Mouse (Mus musculus) adrenal gland, adult 18-20 months (tissue): Measurements from ENCODE around the gene Tecrl. TPM values are rescaled to one million over a fixed set of nuclear protein-coding genes. Genes with fewer than 3 reads are reported as not detected.

ENCODE experiments used
- DNase-seq, 2 experiments: peaks; one replicate each; pipeline ENCODE4 v3.0.0; 2021 to 2022; ENCODE audit warnings: low spot score in 2 of 2
- long read RNA-seq, 2 experiments: library from polyadenylated mRNA; stranded (forward); transcript quantifications; one replicate each; pipeline ENCODE4 v2.0.0; 2021
- total RNA-seq, 2 experiments: library from RNA; stranded (reverse); gene quantifications; 1 replicate in 1 of 2; 2 replicates in 1 of 2; pipeline ENCODE4 v1.2.3; 2021

The Tecrl gene
- not detected for total RNA-seq
- long read RNA-seq, experiment 1 = 0 reads
- long read RNA-seq, experiment 2 = 0 reads

- no peak for DNase-seq
Measured at GRCm38 (mm10) chr5:83354846-83355561, at the start of gene Tecrl. TSS of gene Tecrl (minus strand) at chr5:83355195.

- no peak for DNase-seq
Measured at GRCm38 (mm10) chr5:83385021-83385420, 30.0 kb upstream of the Tecrl start.

- DNase-seq = no peak
Measured at GRCm38 (mm10) chr5:83351615-83352014, 3.4 kb downstream of the Tecrl start.

- no peak for DNase-seq
Measured at GRCm38 (mm10) chr5:83339144-83339543, 15.9 kb downstream of the Tecrl start.

- no peak for DNase-seq
Measured at GRCm38 (mm10) chr5:83267148-83267776, 87.7 kb downstream of the Tecrl start.

- DNase-seq = no peak
Measured at GRCm38 (mm10) chr5:83260059-83260458, 94.9 kb downstream of the Tecrl start.

GRCm38 (mm10) chr5:83254141-83254540 is 100.9 kb downstream of the Tecrl start:
- no peak for DNase-seq

GRCm38 (mm10) chr5:83238848-83239452 is 116.0 kb downstream of the Tecrl start:
- no peak for DNase-seq
